Mouse (Mus musculus): Measurements from ENCODE around the gene Psg23. TPM values are rescaled to one million over a fixed set of nuclear protein-coding genes. Genes with fewer than 3 reads are reported as not detected.
"Not testable (repeated sequence)": the region's sequence is repeated elsewhere in the genome, so short reads cannot be mapped to it uniquely, and the experiment has no call there.

Gene Psg23
- polyA plus RNA-seq (2012; fragmentation: generic; extraction: Trizol): not detected
- long read RNA-seq, experiment 1: 0 reads
- long read RNA-seq, experiment 2: 0 reads

DNA sequence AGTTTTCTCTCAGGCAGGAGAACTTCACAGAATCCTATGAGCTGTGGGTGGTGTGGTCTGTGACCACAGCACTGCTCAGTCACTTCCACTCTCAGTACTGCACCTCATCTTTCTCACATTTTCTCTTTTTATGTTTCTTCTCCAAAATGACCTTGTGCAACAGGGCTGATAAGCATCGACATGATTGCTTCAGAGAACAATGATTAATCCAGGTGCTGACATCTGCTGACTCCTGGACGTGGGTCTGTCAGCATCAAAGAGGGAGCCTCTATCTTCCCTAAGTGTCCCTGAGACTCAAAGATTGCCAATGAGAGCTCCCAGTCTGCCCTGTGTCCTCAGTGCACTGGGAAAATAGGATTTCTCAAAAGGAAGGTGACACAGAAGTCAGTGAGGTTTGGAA is at the start of gene Psg23:
Psg23 (minus strand) TSS at position 101 of the 400 bp plus-strand sequence.
- H3K79me2 ChIP-seq (ENCODE audit: control insufficient read depth, insufficient read depth); H3K4me3 ChIP-seq (ENCODE audit: insufficient read depth, poor library complexity, severe bottlenecking); H3K27me3 ChIP-seq (ENCODE audit: control insufficient read depth, insufficient read depth, insufficient read length); H3K36me3 ChIP-seq (ENCODE audit: control insufficient read depth, insufficient read depth); H3K79me3 ChIP-seq (ENCODE audit: low read depth); H3ac ChIP-seq (ENCODE audit: control insufficient read depth, insufficient read length, low read depth): not testable (repeated sequence)

DNA sequence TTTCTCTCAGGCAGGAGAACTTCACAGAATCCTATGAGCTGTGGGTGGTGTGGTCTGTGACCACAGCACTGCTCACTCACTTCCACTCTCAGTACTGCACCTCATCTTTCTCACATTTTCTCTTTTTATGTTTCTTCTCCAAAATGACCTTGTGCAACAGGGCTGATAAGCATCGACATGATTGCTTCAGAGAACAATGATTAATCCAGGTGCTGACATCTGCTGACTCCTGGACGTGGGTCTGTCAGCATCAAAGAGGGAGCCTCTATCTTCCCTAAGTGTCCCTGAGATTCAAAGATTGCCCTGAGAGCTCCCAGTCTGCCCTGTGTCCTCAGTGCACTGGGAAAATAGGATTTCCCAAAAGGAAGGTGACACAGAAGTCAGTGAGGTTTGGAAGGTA is 40.3 kb upstream of the Psg23 start, which contains the start of gene Psg21:
Psg21 (minus strand) TSS at position 101 of the 400 bp plus-strand sequence.
- H3K27me3 ChIP-seq (ENCODE audit: control insufficient read depth, insufficient read depth, insufficient read length): not testable (repeated sequence)

DNA sequence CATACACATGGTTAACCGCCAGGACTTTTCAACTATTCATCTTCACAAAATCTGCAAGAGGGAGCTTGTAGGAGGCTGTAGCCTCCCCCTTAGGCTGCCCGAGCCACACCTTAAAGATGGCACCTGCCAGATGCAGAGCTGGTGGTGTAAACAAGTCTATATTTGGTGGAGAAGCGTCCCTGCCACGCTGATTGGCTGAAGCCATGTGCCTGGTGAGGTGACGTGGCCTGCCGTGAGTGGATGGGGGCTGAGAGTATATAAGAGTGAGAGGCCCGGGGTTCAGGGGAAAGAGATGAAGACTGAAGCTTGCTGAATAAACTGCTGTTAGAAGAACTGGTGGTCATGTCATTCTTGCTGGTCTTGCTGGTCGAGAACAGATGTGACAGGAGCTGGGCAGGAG is 10.6 kb upstream of the Psg23 start:
- H3K79me2 ChIP-seq (ENCODE audit: control insufficient read depth, insufficient read depth); H3K27me3 ChIP-seq (ENCODE audit: control insufficient read depth, insufficient read depth, insufficient read length); H3K36me3 ChIP-seq (ENCODE audit: control insufficient read depth, insufficient read depth); H3K79me3 ChIP-seq (ENCODE audit: low read depth); H3ac ChIP-seq (ENCODE audit: control insufficient read depth, insufficient read length, low read depth); H3K4me3 ChIP-seq (ENCODE audit: insufficient read depth, poor library complexity, severe bottlenecking): not testable (repeated sequence)

More for the DNA sequence above, 40.3 kb upstream of the Psg23 start, which contains the start of gene Psg21:
- H3K4me3 ChIP-seq (ENCODE audit: insufficient read depth, poor library complexity, severe bottlenecking); H3ac ChIP-seq (ENCODE audit: control insufficient read depth, insufficient read length, low read depth); H3K36me3 ChIP-seq (ENCODE audit: control insufficient read depth, insufficient read depth); H3K79me3 ChIP-seq (ENCODE audit: low read depth); H3K79me2 ChIP-seq (ENCODE audit: control insufficient read depth, insufficient read depth): not testable (repeated sequence)

DNA sequence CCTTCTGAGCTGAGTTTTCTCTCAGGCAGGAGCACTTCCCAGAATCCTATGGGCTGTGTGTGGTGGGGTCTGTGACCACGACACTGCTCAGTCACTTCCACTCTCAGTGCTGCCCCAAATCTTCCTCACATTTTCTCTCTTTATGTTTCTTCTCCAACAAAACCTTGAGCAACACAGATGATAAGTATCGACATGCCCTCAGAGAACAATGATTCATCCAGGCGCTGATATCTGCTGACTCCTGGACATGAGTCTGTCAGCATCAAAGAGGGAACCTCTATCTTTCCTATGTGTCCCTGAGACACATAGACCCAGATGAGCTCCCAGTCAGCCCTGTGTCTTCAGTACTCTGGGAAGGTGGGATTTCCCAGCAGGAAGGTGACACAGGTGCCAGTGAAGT is 49.1 kb downstream of the Psg23 start, which contains the start of gene Psg27:
Psg27 (minus strand) TSS at position 101 of the 400 bp plus-strand sequence.
- H3K79me3 ChIP-seq (ENCODE audit: low read depth): no peaks in the 10 kb centered on the region
- TF ChIP-seq FOSL1 (IDR thresholded peaks at IDR 0.05; ENCODE audit: insufficient read depth, low read length, poor library complexity, severe bottlenecking) (no peak), MYOG (IDR thresholded peaks at IDR 0.05; ENCODE audit: control insufficient read depth, extremely low read depth, insufficient read length) (no peak), CEBPB (IDR thresholded peaks at IDR 0.05; ENCODE audit: low read depth) (no peak), USF1 (IDR thresholded peaks at IDR 0.05; ENCODE audit: low read depth) (no peak)
- no peaks in the 10 kb centered on the region for H3K79me2 ChIP-seq (ENCODE audit: control insufficient read depth, insufficient read depth)
- no peak within 1 kb of the TSS for H3ac ChIP-seq (ENCODE audit: control insufficient read depth, insufficient read length, low read depth)
- H3K36me3 ChIP-seq (ENCODE audit: control insufficient read depth, insufficient read depth): no peaks in the 10 kb centered on the region
- no peak within 1 kb of the TSS for H3K4me3 ChIP-seq (ENCODE audit: insufficient read depth, poor library complexity, severe bottlenecking)
- H3K27me3 ChIP-seq (ENCODE audit: control insufficient read depth, insufficient read depth, insufficient read length): no peaks in the 10 kb centered on the region

DNA sequence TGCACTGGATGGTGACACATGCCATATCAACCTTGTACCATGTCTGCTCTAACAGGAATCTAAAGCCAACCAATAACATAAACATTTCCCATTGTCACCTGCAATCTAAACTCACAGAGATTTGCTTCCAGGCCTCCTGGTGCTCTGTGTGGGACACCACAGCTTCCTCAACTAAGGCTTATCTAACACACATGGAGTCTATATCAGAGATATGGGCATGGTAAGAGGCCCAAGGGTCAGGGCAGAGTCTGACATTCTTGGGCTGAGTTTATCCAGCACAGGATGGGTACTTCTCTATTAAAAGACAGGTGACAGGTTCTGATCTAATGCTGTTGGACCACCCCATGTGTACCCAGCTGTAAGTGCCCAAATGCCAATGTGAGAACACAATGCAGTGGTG is 56.5 kb downstream of the Psg23 start:
- no peak overlapping the region for H3K4me3 ChIP-seq (ENCODE audit: insufficient read depth, poor library complexity, severe bottlenecking)
- H3ac ChIP-seq (ENCODE audit: control insufficient read depth, insufficient read length, low read depth): no peak overlapping the region
- TF ChIP-seq CEBPB (IDR thresholded peaks at IDR 0.05; ENCODE audit: low read depth): no peak
- TF ChIP-seq USF1 (IDR thresholded peaks at IDR 0.05; ENCODE audit: low read depth): no peak
- no peak for TF ChIP-seq CTCF (IDR thresholded peaks at IDR 0.05; ENCODE audit: control insufficient read depth, insufficient read depth, insufficient read length)
- TF ChIP-seq MYOG (IDR thresholded peaks at IDR 0.05; ENCODE audit: control insufficient read depth, extremely low read depth, insufficient read length): no peak
- TF ChIP-seq MAX (IDR thresholded peaks at IDR 0.05): no peak
- TF ChIP-seq MYOD1 (IDR thresholded peaks at IDR 0.05; ENCODE audit: control insufficient read depth, insufficient read length, low read depth): no peak
- TF ChIP-seq FOSL1 (IDR thresholded peaks at IDR 0.05; ENCODE audit: insufficient read depth, low read length, poor library complexity, severe bottlenecking): no peak
- H3K36me3 ChIP-seq (ENCODE audit: control insufficient read depth, insufficient read depth): no peaks in the 10 kb centered on the region
- no peaks in the 10 kb centered on the region for H3K27me3 ChIP-seq (ENCODE audit: control insufficient read depth, insufficient read depth, insufficient read length)
- H3K79me2 ChIP-seq (ENCODE audit: control insufficient read depth, insufficient read depth): no peaks in the 10 kb centered on the region
- no peaks in the 10 kb centered on the region for H3K79me3 ChIP-seq (ENCODE audit: low read depth)

Other genes with a start within 250 kb of the Psg23 start
- gene Psg28, start 184.5 kb downstream of the Psg23 start, polyA plus RNA-seq (2012; fragmentation: generic; extraction: Trizol): not detected
- gene Psg26, start 132.3 kb downstream of the Psg23 start, polyA plus RNA-seq (2012; fragmentation: generic; extraction: Trizol): not detected
- not detected for gene Psg25, start 84.2 kb downstream of the Psg23 start, polyA plus RNA-seq (2012; fragmentation: generic; extraction: Trizol)
- not detected for gene Psg27, start 49.2 kb downstream of the Psg23 start, polyA plus RNA-seq (2012; fragmentation: generic; extraction: Trizol)
- gene Psg21, start 40.2 kb upstream of the Psg23 start, polyA plus RNA-seq (2012; fragmentation: generic; extraction: Trizol): not detected
- gene Psg20, start 69.7 kb upstream of the Psg23 start, polyA plus RNA-seq (2012; fragmentation: generic; extraction: Trizol): not detected
- not detected for gene Psg22, start 101.6 kb upstream of the Psg23 start, polyA plus RNA-seq (2012; fragmentation: generic; extraction: Trizol)
- gene Psg19, start 182.0 kb upstream of the Psg23 start, polyA plus RNA-seq (2012; fragmentation: generic; extraction: Trizol): not detected
- gene Psg17, start 205.1 kb upstream of the Psg23 start, polyA plus RNA-seq (2012; fragmentation: generic; extraction: Trizol): not detected
- gene Mill2, start 223.5 kb upstream of the Psg23 start, polyA plus RNA-seq (2012; fragmentation: generic; extraction: Trizol): 0.18 TPM